Mouse (Mus musculus): Measurements from ENCODE around the gene Rel. TPM values are rescaled to one million over a fixed set of nuclear protein-coding genes. Genes with fewer than 3 reads are reported as not detected.
"Not testable (repeated sequence)": the region's sequence is repeated elsewhere in the genome, so short reads cannot be mapped to it uniquely, and the experiment has no call there.

Gene Rel
- 0.86 and 0.94 TPM in 2 replicates for polyA plus RNA-seq (2014; fragmentation: Nextera tagmentation; extraction: Ambion mirVana)

GRCm38 (mm10) chr11:23770760-23771506 lies at the start of gene Rel:
Gene Rel (minus strand): TSS chr11:23770970.
- H3K27me3 ChIP-seq (ENCODE audit: control insufficient read depth, insufficient read depth, low read length), result 0 out of 2 replicates have a peak, but pooled peaks cover 4% of the 10 kb centered on the region
- peak within 1 kb of the TSS; percentile 76 for H3K4me2 ChIP-seq (ENCODE audit: low read depth, low read length)
- WGBS, result under 1% methylated on average over 59 of the region's 88 CpGs
- peak within 1 kb of the TSS; percentile 70 for H3K27ac ChIP-seq (replicated peaks; ENCODE audit: low read depth, low read length)
- no peaks in the 10 kb centered on the region for H3K9me3 ChIP-seq (replicated peaks; ENCODE audit: control insufficient read depth, low read length)
- no peaks in the 10 kb centered on the region for H3K4me1 ChIP-seq (ENCODE audit: control insufficient read depth, insufficient read depth, low read length)
- H3K4me3 ChIP-seq (ENCODE audit: low read depth, low read length), result peak within 1 kb of the TSS; percentile 71
- H3K9ac ChIP-seq (replicated peaks; ENCODE audit: low read length), result peak within 1 kb of the TSS; percentile 71
- ATAC-seq (replicated peaks; ENCODE audit: insufficient number of reproducible peaks, low FRiP score, low TSS enrichment, low read depth), result peak; percentile 92
- H3K36me3 ChIP-seq (replicated peaks; ENCODE audit: control insufficient read depth, insufficient read depth, low read depth, low read length), result no peaks in the 10 kb centered on the region
- DNase-seq (ENCODE audit: low spot score), result peak; percentile 85

GRCm38 (mm10) chr11:23818745-23819144 lies 48.0 kb upstream of the Rel start:
- WGBS, result 59% methylated on average over 1 of the region's 1 CpGs
- Histone ChIP-seq H3K4me1 (ENCODE audit: control insufficient read depth, insufficient read depth, low read length) (no peaks in the 10 kb centered on the region), H3K27ac (replicated peaks; ENCODE audit: low read depth, low read length) (no peak overlapping the region), H3K4me2 (ENCODE audit: low read depth, low read length) (no peak overlapping the region), H3K9ac (replicated peaks; ENCODE audit: low read length) (no peak overlapping the region), H3K36me3 (replicated peaks; ENCODE audit: control insufficient read depth, insufficient read depth, low read depth, low read length) (no peaks in the 10 kb centered on the region), H3K4me3 (ENCODE audit: low read depth, low read length) (no peak overlapping the region), H3K9me3 (replicated peaks; ENCODE audit: control insufficient read depth, low read length) (no peaks in the 10 kb centered on the region), H3K27me3 (ENCODE audit: control insufficient read depth, insufficient read depth, low read length) (no peaks in the 10 kb centered on the region)
- DNase-seq (ENCODE audit: low spot score) (no peak), ATAC-seq (replicated peaks; ENCODE audit: insufficient number of reproducible peaks, low FRiP score, low TSS enrichment, low read depth) (no peak)

GRCm38 (mm10) chr11:23810741-23811140 lies 40.0 kb upstream of the Rel start:
- no peak for ATAC-seq (replicated peaks; ENCODE audit: insufficient number of reproducible peaks, low FRiP score, low TSS enrichment, low read depth)
- Histone ChIP-seq H3K4me3 (ENCODE audit: low read depth, low read length) (no peak overlapping the region), H3K27me3 (ENCODE audit: control insufficient read depth, insufficient read depth, low read length) (no peaks in the 10 kb centered on the region), H3K9ac (replicated peaks; ENCODE audit: low read length) (no peak overlapping the region), H3K36me3 (replicated peaks; ENCODE audit: control insufficient read depth, insufficient read depth, low read depth, low read length) (no peaks in the 10 kb centered on the region), H3K27ac (replicated peaks; ENCODE audit: low read depth, low read length) (no peak overlapping the region), H3K4me2 (ENCODE audit: low read depth, low read length) (no peak overlapping the region), H3K4me1 (ENCODE audit: control insufficient read depth, insufficient read depth, low read length) (no peaks in the 10 kb centered on the region), H3K9me3 (replicated peaks; ENCODE audit: control insufficient read depth, low read length) (no peaks in the 10 kb centered on the region)
- DNase-seq (ENCODE audit: low spot score), result no peak
- 58% methylated on average over 2 of the region's 2 CpGs for WGBS

GRCm38 (mm10) chr11:23805716-23806115 lies 34.9 kb upstream of the Rel start:
- ATAC-seq (replicated peaks; ENCODE audit: insufficient number of reproducible peaks, low FRiP score, low TSS enrichment, low read depth) (no peak), DNase-seq (ENCODE audit: low spot score) (no peak)
- 68% methylated on average over 3 of the region's 3 CpGs for WGBS
- Histone ChIP-seq H3K9me3 (replicated peaks; ENCODE audit: control insufficient read depth, low read length) (no peaks in the 10 kb centered on the region), H3K4me1 (ENCODE audit: control insufficient read depth, insufficient read depth, low read length) (no peaks in the 10 kb centered on the region), H3K27ac (replicated peaks; ENCODE audit: low read depth, low read length) (no peak overlapping the region), H3K36me3 (replicated peaks; ENCODE audit: control insufficient read depth, insufficient read depth, low read depth, low read length) (no peaks in the 10 kb centered on the region), H3K27me3 (ENCODE audit: control insufficient read depth, insufficient read depth, low read length) (no peaks in the 10 kb centered on the region), H3K4me3 (ENCODE audit: low read depth, low read length) (no peak overlapping the region), H3K9ac (replicated peaks; ENCODE audit: low read length) (no peak overlapping the region), H3K4me2 (ENCODE audit: low read depth, low read length) (no peak overlapping the region)

GRCm38 (mm10) chr11:23803136-23803535 lies 32.4 kb upstream of the Rel start:
- H3K27me3 ChIP-seq (ENCODE audit: control insufficient read depth, insufficient read depth, low read length), result no peaks in the 10 kb centered on the region
- H3K9me3 ChIP-seq (replicated peaks; ENCODE audit: control insufficient read depth, low read length), result no peaks in the 10 kb centered on the region
- H3K4me2 ChIP-seq (ENCODE audit: low read depth, low read length), result no peak overlapping the region
- WGBS, result 86% methylated on average over 7 of the region's 7 CpGs
- ATAC-seq (replicated peaks; ENCODE audit: insufficient number of reproducible peaks, low FRiP score, low TSS enrichment, low read depth), result no peak
- H3K4me3 ChIP-seq (ENCODE audit: low read depth, low read length), result no peak overlapping the region
- no peaks in the 10 kb centered on the region for H3K36me3 ChIP-seq (replicated peaks; ENCODE audit: control insufficient read depth, insufficient read depth, low read depth, low read length)
- H3K27ac ChIP-seq (replicated peaks; ENCODE audit: low read depth, low read length), result no peak overlapping the region
- H3K4me1 ChIP-seq (ENCODE audit: control insufficient read depth, insufficient read depth, low read length), result no peaks in the 10 kb centered on the region
- H3K9ac ChIP-seq (replicated peaks; ENCODE audit: low read length), result no peak overlapping the region
- no peak for DNase-seq (ENCODE audit: low spot score)

- H3K4me2 ChIP-seq (ENCODE audit: low read depth, low read length), result no peak overlapping the region
- WGBS, result 91% methylated on average over 1 of the region's 1 CpGs
- no peak for DNase-seq (ENCODE audit: low spot score)
- no peak overlapping the region for H3K4me3 ChIP-seq (ENCODE audit: low read depth, low read length)
- H3K4me1 ChIP-seq (ENCODE audit: control insufficient read depth, insufficient read depth, low read length), result no peaks in the 10 kb centered on the region
- ATAC-seq (replicated peaks; ENCODE audit: insufficient number of reproducible peaks, low FRiP score, low TSS enrichment, low read depth), result no peak
- H3K36me3 ChIP-seq (replicated peaks; ENCODE audit: control insufficient read depth, insufficient read depth, low read depth, low read length), result no peaks in the 10 kb centered on the region
- no peaks in the 10 kb centered on the region for H3K27me3 ChIP-seq (ENCODE audit: control insufficient read depth, insufficient read depth, low read length)
- no peaks in the 10 kb centered on the region for H3K9me3 ChIP-seq (replicated peaks; ENCODE audit: control insufficient read depth, low read length)
- H3K27ac ChIP-seq (replicated peaks; ENCODE audit: low read depth, low read length), result no peak overlapping the region
- no peak overlapping the region for H3K9ac ChIP-seq (replicated peaks; ENCODE audit: low read length)
Observed at GRCm38 (mm10) chr11:23802256-23802655, 31.5 kb upstream of the Rel start.

- DNase-seq (ENCODE audit: low spot score), result no peak
- 80% methylated on average over 7 of the region's 7 CpGs for WGBS
- ATAC-seq (replicated peaks; ENCODE audit: insufficient number of reproducible peaks, low FRiP score, low TSS enrichment, low read depth), result no peak
- H3K9me3 ChIP-seq (replicated peaks; ENCODE audit: control insufficient read depth, low read length), result no peaks in the 10 kb centered on the region
- H3K4me3 ChIP-seq (ENCODE audit: low read depth, low read length), result no peak overlapping the region
- no peaks in the 10 kb centered on the region for H3K27me3 ChIP-seq (ENCODE audit: control insufficient read depth, insufficient read depth, low read length)
- no peak overlapping the region for H3K9ac ChIP-seq (replicated peaks; ENCODE audit: low read length)
- no peak overlapping the region for H3K27ac ChIP-seq (replicated peaks; ENCODE audit: low read depth, low read length)
- H3K4me2 ChIP-seq (ENCODE audit: low read depth, low read length), result no peak overlapping the region
- H3K4me1 ChIP-seq (ENCODE audit: control insufficient read depth, insufficient read depth, low read length), result no peaks in the 10 kb centered on the region
- no peaks in the 10 kb centered on the region for H3K36me3 ChIP-seq (replicated peaks; ENCODE audit: control insufficient read depth, insufficient read depth, low read depth, low read length)
Observed at GRCm38 (mm10) chr11:23801851-23802250, 31.1 kb upstream of the Rel start.

GRCm38 (mm10) chr11:23783677-23784076 lies 12.9 kb upstream of the Rel start:
- H3K9me3 ChIP-seq (replicated peaks; ENCODE audit: control insufficient read depth, low read length); H3K4me2 ChIP-seq (ENCODE audit: low read depth, low read length); H3K27ac ChIP-seq (replicated peaks; ENCODE audit: low read depth, low read length); ATAC-seq (replicated peaks; ENCODE audit: insufficient number of reproducible peaks, low FRiP score, low TSS enrichment, low read depth); H3K36me3 ChIP-seq (replicated peaks; ENCODE audit: control insufficient read depth, insufficient read depth, low read depth, low read length); H3K27me3 ChIP-seq (ENCODE audit: control insufficient read depth, insufficient read depth, low read length); DNase-seq (ENCODE audit: low spot score); H3K4me3 ChIP-seq (ENCODE audit: low read depth, low read length); H3K9ac ChIP-seq (replicated peaks; ENCODE audit: low read length); H3K4me1 ChIP-seq (ENCODE audit: control insufficient read depth, insufficient read depth, low read length): not testable (repeated sequence)
- 79% methylated on average over 5 of the region's 5 CpGs for WGBS
